Mouse (Mus musculus): Measurements from ENCODE around the gene Mat1a. TPM values are rescaled to one million over a fixed set of nuclear protein-coding genes. Genes with fewer than 3 reads are reported as not detected.

Mat1a gene
- total RNA-seq, 2 experiments from 2014 or later: not detected

- no peak for ATAC-seq (replicated peaks; ENCODE audit: low FRiP score, poor library complexity, severe bottlenecking)
These were observed 26.7 kb downstream of the Mat1a start, which contains the start of gene Sftpa1 for GRCm38 (mm10) chr14:41131540-41131939. Sftpa1 (plus strand) TSS chr14:41131782.

DNA sequence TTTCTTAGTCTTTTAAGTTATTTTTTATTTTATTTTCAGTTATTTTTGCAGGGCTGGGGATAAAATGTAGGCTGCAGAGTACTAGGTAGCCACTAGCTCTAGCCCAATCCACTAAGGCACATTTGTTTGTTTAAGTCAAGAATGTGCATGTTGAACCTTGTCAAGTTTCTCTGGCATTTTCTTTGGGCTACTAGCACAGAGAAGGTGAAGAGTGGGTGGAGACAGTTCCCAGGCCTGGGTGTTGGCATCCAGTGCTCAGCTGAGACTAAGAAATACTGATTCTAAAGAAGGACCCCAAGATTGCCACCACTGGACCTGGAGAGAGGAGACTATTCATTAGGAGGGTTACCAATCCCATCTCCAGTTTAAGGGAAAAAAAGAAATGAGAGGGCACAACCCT, 32.2 kb downstream of the Mat1a start:
- ATAC-seq (replicated peaks; ENCODE audit: low FRiP score, poor library complexity, severe bottlenecking): no peak

DNA sequence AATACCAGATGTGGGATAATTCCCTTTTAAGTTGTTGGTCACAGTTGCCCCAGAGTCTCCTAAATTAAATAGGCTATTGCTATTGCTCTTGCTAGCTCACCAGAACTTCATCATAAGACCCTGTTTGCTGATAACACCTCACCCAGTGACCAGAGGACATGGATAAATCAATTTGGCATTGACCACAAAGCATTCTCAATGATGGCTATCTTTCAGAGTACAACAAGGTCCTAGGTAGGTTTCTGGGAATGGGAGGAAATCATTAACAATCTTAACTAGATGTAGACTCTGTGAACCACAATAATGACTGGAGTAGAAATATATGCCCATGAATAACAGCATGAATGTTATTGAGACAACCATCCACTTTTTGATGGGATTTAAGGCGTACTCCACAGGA, 35.9 kb downstream of the Mat1a start:
- no peak for ATAC-seq (replicated peaks; ENCODE audit: low FRiP score, poor library complexity, severe bottlenecking)

DNA sequence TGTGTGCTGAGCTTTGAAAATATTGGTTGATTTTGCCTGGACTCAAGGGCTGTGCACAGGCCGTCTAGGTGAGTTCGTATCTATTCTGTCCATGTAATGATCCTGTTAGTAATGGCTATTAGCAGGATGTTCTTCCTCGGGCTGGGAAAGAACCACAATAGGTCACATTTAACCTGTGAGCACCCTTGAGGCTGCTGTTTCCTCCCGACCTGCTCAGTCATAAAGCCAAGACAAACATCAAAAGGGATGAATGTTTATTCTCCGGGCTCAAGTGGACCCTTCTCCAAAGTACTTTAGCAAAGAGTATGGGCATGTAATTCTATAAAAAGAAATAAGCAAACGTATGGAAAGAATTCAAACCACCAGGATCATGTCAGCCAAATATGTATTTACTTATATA, 41.2 kb downstream of the Mat1a start:
- ATAC-seq (replicated peaks; ENCODE audit: low FRiP score, poor library complexity, severe bottlenecking): no peak

- ATAC-seq (replicated peaks; ENCODE audit: low FRiP score, poor library complexity, severe bottlenecking): no peak
These were observed 42.1 kb downstream of the Mat1a start for GRCm38 (mm10) chr14:41146922-41147321.

DNA sequence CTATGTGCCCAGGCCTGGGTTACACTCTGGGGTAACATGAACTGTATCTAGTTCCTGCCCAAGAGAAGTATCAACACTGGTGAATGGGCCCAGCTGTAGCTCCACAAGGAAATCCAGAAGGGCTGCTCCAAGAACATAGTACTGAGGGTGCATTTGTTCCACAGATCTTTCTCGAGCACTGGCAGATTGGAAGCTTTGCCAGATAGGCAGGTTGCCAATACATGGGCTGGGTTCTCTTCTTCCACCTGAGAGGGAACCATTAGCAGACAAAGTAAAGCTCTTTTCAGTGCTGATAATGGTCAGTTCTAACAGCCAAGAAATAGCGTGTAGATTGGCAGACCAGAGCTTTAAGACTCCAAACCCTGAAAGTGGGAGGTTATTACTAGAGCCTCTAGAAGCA, 42.5 kb downstream of the Mat1a start:
- no peak for ATAC-seq (replicated peaks; ENCODE audit: low FRiP score, poor library complexity, severe bottlenecking)

DNA sequence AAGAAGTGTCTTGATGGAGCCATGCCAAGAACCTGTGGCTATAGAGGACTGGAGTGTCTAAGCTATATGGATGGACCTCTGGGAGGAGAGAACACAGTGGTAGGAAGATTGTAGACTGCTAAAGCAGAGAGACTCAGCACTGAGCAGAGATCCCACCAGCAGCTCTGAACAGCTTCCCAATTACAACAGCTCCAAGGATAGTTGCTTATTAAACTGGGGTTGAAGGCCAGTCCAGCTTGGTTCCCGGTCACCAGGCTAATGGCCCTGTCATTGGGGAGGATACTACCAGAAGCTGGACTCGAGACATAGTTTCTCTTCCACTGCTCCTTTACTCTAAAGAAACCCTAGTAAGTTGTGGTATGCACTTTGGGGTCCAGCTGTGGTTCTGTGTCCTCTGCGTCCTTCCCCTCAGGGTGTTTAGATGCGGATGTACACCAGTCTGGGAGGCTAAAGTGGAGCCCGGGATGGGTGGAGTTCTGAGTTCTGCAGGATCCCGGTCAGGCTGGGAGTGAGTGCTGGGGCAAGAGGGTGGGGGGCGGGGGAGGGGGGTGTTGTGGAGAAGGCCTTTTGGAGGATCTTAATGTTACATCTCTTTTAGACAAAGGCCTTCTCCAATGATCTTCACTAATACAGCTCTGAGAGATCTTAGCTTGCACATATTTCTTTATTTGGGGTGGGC, 46.5 kb downstream of the Mat1a start, which contains the start of gene Mbl1:
Gene Mbl1 (plus strand): TSS at position 239 of the 679 bp plus-strand sequence.
- ATAC-seq (replicated peaks; ENCODE audit: low FRiP score, poor library complexity, severe bottlenecking): no peak

DNA sequence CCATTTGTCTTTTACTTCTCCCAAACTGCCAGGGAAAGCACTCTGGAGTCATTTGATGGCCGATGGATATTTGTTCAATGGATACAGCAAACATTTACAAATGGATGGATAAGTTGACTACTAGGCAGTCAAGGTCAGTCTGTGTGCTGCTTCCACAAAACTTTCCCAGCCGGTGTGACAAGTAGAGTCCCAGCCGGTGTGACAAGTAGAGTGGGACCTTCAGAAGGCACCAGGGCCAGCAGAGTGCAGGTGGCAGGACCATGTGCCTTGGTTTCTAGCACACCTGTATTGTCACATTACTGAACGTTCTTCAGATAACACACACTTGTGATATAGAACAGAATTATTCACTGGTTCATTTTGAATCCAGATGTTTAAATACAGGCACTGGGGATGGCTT, 55.2 kb downstream of the Mat1a start:
- no peak for ATAC-seq (replicated peaks; ENCODE audit: low FRiP score, poor library complexity, severe bottlenecking)

DNA sequence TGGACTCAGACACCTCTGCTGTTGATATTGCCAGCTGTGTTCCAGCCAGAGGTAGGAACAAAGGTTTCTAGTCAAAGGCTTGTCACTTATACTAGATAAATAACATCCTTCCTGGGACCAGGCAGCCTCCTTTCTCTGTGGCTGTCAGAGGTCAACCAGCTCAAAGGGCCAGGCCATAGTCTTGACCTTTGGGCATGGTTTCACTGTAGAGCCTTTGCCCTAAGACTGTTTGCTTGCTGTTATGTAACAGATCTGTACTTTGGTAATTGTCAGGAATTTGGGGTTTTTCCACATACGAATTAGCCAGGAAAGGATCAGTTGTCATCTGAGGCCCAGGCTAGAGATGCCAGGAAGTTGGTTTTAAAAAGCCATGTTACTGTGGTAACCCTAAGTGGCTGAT, 55.9 kb downstream of the Mat1a start:
- no peak for ATAC-seq (replicated peaks; ENCODE audit: low FRiP score, poor library complexity, severe bottlenecking)

DNA sequence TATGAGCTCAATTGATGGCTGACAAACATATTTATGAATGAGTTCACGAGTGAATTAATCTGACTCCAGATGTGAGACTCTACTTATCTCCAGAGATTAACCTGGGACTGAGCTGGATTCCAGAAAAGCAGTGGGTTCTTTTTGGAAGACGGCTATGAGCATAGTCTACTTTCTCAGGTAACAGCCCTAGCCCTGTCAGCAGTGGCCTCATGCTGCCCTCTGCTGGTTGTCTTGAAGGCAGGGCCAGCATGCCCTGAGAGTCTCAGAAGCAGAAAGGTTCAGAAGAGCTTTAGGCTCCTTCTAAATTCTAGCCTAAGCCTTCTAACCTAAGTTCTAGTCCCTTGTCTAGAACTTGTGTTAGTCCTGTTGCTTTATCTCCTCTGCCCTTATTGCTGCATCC, 57.8 kb downstream of the Mat1a start:
- ATAC-seq (replicated peaks; ENCODE audit: low FRiP score, poor library complexity, severe bottlenecking): no peak

GRCm38 (mm10) chr14:41167278-41167677, 62.4 kb downstream of the Mat1a start:
- no peak for ATAC-seq (replicated peaks; ENCODE audit: low FRiP score, poor library complexity, severe bottlenecking)

- no peak for ATAC-seq (replicated peaks; ENCODE audit: low FRiP score, poor library complexity, severe bottlenecking)
These were observed 63.7 kb downstream of the Mat1a start for GRCm38 (mm10) chr14:41168567-41168966.

GRCm38 (mm10) chr14:41170514-41170913, 65.7 kb downstream of the Mat1a start:
- ATAC-seq (replicated peaks; ENCODE audit: low FRiP score, poor library complexity, severe bottlenecking): no peak

Other genes with a start within 250 kb of the Mat1a start
- not detected in 2 replicates for gene Sh2d4b, start 211.8 kb upstream of the Mat1a start, total RNA-seq (2015; ENCODE audit: low replicate concordance)
- gene Sh2d4b, start 211.8 kb upstream of the Mat1a start, total RNA-seq (2017; ENCODE audit: low replicate concordance): 0.56 TPM in 1 of 2 replicates, not detected in the other
- gene Tspan14, start 138.2 kb upstream of the Mat1a start, total RNA-seq (2015; ENCODE audit: low replicate concordance): 4.0 and 7.3 TPM in 2 replicates
- 8.2 and 9.4 TPM in 2 replicates for gene Tspan14, start 138.2 kb upstream of the Mat1a start, total RNA-seq (2017; ENCODE audit: low replicate concordance)
- 1,227 and 1,297 TPM in 2 replicates for gene Fam213a, start 91.2 kb upstream of the Mat1a start, total RNA-seq (2015; ENCODE audit: low replicate concordance)
- 2,096 and 2,327 TPM in 2 replicates for gene Fam213a, start 91.2 kb upstream of the Mat1a start, total RNA-seq (2017; ENCODE audit: low replicate concordance)
- not detected in 2 replicates for gene Dydc2, start 35.8 kb upstream of the Mat1a start, total RNA-seq (2015; ENCODE audit: low replicate concordance)
- not detected in 2 replicates for gene Dydc2, start 35.8 kb upstream of the Mat1a start, total RNA-seq (2017; ENCODE audit: low replicate concordance)
- gene Dydc1, start 32.1 kb upstream of the Mat1a start, total RNA-seq (2015; ENCODE audit: low replicate concordance): not detected in 2 replicates
- gene Dydc1, start 32.1 kb upstream of the Mat1a start, total RNA-seq (2017; ENCODE audit: low replicate concordance): not detected in 2 replicates
- gene Sftpa1, start 26.7 kb downstream of the Mat1a start, total RNA-seq (2015; ENCODE audit: low replicate concordance): not detected in 2 replicates
- gene Sftpa1, start 26.7 kb downstream of the Mat1a start, total RNA-seq (2017; ENCODE audit: low replicate concordance): not detected in 2 replicates
- not detected in 2 replicates for gene Mbl1, start 46.4 kb downstream of the Mat1a start, total RNA-seq (2015; ENCODE audit: low replicate concordance)
- gene Mbl1, start 46.4 kb downstream of the Mat1a start, total RNA-seq (2017; ENCODE audit: low replicate concordance): not detected in 2 replicates
- gene Sftpd, start 80.1 kb downstream of the Mat1a start, total RNA-seq (2015; ENCODE audit: low replicate concordance): not detected in 2 replicates
- gene Sftpd, start 80.1 kb downstream of the Mat1a start, total RNA-seq (2017; ENCODE audit: low replicate concordance): not detected in 2 replicates
- not detected in 2 replicates for gene Gm2832, start 173.8 kb downstream of the Mat1a start, total RNA-seq (2015; ENCODE audit: low replicate concordance)
- gene Gm2832, start 173.8 kb downstream of the Mat1a start, total RNA-seq (2017; ENCODE audit: low replicate concordance): not detected in 2 replicates
- not detected in 2 replicates for gene Gm5798, start 243.6 kb downstream of the Mat1a start, total RNA-seq (2015; ENCODE audit: low replicate concordance)
- not detected in 2 replicates for gene Gm5798, start 243.6 kb downstream of the Mat1a start, total RNA-seq (2017; ENCODE audit: low replicate concordance)

Measured in erythroblast, adult 5-6 weeks (primary cell).